Mouse (Mus musculus) urinary bladder, postnatal 4 days (tissue): ENCODE measurements around the gene Igf2bp3.

Experiments
- DNase-seq, 2 experiments: peaks; one replicate each; pipeline ENCODE4 v3.0.0; 2021 to 2022; ENCODE audit warnings: low spot score in 2 of 2

Igf2bp3 gene

GRCm38 (mm10) chr6:49077894-49078293 lies 136.9 kb downstream of the Igf2bp3 start:
- no peak for DNase-seq

DNA sequence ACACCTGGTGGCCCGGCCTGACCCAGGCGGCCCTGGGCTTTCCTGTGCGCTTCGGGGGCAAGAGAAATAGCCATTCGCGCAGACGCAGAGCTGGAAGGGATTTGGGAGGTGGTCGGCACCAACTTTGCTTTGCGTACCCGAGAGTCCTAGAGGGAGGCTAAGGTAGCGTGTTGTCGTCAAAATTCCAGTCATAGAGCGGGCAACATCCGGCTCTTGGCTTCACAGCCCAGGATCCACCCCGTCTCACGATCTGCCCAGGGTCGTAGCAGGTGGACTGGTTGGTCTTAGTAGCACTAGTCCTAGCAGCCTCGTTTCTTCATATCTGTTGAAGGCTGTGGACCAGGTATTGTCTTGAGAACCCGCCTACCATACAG lies 140.7 kb downstream of the Igf2bp3 start:
- DNase-seq, result no peak

DNA sequence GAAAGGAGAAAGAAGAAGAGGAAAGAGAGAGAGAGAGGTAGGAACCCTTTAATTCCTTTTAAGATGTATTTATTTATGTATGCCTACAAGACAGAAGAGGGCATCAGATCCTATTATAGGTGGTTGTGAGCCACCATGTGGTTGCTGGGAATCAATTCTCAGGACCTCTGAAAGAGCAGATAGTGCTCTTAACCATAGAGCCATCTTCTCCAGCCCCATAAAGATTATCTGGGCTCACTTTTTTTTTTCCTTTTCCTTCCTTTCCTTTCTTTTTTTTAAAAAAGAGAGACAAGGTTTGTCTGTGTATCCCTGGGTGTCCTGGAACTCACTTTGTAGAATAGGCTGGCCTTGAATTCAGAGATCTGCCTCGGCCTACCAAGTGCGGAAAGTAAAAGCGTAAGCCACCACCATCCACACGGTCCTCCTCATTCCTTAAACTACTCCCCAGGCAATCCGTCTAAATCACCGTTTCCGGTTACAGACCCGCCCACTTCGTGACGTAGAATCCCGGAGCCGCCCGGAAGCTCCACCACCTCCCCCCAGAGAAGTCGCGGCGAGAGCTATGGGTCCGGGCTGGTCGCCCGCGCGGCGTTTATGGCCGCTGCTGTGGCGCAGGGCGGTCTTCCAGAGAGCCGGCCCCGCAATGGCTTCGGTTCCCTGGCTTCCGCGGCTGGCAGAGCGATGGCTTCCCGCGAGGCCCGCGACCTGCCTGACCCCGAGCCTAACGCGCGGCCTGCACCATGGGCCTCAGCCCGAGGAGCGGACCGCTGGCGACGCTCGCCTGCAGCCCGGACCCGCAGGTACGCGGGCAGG lies 141.2 kb downstream of the Igf2bp3 start, which contains the start of gene Malsu1:
Gene Malsu1 (plus strand): TSS at position 492 of the 813 bp plus-strand sequence.
- peak; percentile 89 to 95 for DNase-seq

GRCm38 (mm10) chr6:49068361-49068760 lies 146.4 kb downstream of the Igf2bp3 start:
- DNase-seq, result no peak

GRCm38 (mm10) chr6:49057053-49058021 lies 157.4 kb downstream of the Igf2bp3 start:
- DNase-seq, result peak in 1 of 2 experiments; percentile 34

- DNase-seq, result no peak
Measured at GRCm38 (mm10) chr6:49056009-49056408, 158.7 kb downstream of the Igf2bp3 start.

DNA sequence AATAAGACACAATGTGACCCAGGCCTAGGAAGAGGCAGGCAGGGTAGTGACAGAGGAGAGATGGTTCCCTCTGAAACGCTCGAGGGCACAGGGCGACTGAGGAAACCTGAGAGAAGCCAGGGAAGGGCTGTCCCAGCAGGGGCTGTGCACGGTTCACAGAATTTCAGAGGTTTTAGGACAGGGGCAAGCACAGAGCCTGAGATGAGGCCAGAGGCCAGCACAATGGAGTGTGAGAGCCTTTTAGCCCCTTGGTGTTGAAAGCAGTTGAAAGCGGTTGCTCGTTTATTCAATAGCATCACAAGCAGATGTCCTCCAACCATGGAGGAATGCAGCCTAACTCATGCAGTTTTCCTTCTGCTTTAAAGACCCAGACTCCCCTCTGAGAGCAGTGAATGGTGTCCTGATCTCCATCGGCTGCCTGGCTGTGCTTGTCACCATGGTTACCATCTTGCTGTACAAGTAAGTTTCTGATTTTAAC lies 159.5 kb downstream of the Igf2bp3 start:
- no peak for DNase-seq

- DNase-seq, result no peak
Measured at GRCm38 (mm10) chr6:49052191-49052590, 162.6 kb downstream of the Igf2bp3 start.

DNA sequence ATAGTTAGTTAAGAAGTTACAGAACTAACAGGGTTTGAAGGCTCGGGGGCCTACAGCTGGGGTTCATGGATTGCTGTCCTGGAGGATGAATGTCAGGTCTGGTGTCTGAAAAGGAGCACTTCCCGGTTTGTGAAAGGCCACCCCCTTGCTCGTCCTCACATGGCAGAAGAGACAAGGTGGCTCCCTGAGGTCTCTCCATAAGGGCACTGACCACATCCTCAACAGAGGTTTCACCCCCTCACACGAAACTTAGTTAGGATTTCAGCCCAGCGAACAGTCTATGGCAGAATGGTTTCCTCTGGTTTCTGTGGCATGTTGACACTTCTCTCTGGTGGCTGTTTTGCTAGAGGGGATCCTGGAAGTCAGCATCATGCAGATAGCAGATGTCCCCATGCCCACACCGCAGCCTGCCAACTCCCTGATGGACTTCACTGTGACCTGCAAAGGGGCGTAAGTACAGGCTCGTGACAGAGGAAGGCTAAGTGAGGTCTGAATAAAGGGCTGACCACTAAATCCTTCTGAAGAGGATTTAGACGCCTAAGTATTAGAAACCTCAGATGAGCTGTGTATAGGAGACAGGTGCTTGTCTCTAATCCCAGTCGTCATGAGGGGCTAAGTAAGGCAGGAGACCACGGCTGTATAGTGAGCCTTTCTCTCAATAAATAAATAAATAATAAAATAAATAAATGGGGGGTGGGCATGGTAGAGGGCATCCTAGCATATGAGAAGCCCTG lies 163.9 kb downstream of the Igf2bp3 start:
- DNase-seq, result no peak

DNA sequence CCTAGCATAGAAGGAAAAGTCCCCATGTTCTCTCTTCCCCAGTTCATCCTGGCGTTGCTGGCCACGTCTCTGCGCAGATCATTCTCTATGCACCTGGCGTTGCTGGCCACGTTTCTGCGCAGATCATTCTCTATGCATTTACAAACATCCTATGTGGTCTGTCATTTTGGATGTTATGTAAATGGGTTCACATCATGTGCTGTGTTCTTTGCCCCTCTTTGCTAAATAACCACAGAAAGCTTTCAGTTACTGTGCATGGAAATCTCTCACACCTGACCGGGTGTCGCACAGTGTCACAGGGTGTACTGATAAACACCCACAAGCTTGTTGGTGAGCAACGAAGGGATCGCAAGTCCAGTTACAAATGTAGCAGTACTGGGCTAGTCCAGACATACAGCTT lies 166.4 kb downstream of the Igf2bp3 start:
- DNase-seq, result no peak

DNA sequence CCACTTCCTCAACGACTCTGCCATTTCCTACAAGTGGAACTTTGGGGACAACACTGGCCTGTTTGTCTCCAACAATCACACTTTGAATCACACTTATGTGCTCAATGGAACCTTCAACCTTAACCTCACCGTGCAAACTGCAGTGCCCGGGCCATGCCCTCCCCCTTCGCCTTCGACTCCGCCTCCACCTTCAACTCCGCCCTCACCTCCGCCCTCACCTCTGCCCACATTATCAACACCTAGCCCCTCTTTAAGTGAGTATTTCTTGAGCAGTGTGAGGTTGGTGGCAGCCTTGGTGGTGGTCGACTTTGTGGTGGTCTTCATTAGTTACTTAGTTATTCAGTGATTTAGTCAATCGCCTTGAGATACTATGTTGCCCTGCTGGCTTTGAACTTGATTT lies 166.9 kb downstream of the Igf2bp3 start:
- DNase-seq, result no peak

- DNase-seq, result no peak
Measured at GRCm38 (mm10) chr6:49046976-49047375, 167.8 kb downstream of the Igf2bp3 start.

DNA sequence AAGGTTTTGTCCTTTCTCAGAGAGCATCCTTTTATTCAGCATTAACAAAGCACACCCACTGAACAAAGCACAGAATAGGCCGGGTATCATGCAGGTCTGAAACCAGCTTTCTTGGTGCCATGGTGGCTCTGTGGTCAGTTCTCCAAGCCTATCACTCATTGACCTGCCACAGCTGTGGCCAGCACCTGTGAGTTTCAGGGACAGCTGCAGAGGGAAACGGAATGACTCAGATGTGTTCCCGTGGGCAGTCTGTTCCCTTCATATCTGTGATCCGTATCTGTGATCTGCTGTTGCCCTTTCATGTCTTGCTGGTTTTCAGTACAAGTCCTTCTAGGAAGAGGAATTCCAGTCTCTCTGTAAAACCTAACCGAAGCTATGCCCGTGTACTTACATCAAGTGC lies 168.3 kb downstream of the Igf2bp3 start:
- DNase-seq, result no peak

DNA sequence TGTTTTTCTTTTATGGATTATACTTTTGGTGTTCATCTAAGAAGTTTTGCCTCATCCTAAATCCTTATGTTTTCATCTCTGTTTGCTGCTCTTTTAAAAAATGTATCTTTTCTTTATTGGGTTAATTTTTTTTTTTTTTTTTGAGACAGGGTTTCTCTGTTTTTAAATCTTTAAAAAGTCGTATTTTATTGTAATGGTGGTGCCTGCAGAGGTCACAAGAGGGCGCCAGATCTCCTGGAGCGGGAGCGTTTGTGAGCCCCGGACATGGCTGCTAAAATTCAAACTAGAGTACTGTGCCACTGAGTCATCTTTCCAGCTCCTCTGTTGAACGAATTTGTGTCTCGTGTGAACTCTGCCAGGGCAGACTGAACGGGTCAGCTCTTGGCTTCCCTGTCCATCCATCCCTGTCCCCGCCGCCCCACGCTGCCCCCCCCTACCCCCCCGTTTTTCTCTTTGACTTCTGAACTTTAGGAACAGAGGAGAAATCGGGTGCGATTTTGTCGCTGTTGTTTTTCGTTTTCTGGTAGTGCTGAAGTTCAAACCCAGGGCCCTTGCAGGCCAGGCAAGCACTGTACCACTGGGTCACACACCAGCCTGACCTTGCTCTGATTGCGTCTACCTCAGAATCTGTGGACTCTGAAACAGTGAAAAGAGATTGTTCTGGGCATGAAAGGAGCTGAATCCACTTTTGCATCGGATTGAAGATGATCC lies 175.1 kb downstream of the Igf2bp3 start:
- peak; percentile 39 to 72 for DNase-seq

DNA sequence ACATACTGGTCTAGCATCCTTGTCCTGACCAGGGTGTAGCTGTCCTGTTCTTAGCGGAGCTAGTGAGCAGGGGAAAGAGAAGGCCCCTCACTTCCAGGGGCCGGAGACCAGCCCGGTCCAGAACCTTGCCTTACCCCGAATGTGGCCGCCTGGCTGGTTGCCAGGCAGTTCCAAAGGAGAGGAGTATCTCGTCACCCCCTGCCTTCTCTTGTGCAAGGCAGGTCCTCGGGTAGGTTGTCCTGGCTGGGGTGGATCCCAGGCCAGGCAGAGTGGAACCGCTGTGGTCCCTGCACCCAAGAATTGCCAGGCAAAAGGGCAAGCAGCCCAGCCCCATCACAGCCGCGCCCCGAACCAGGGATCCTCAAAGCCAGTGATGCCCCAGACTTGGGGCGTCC lies 177.5 kb downstream of the Igf2bp3 start:
- no peak for DNase-seq

- no peak for DNase-seq
Measured at GRCm38 (mm10) chr6:49036275-49037267, 178.2 kb downstream of the Igf2bp3 start, which contains the start of gene Gpnmb. Gene Gpnmb, plus strand, starts transcription at chr6:49036546.
